Mouse (Mus musculus) myocyte (in vitro differentiated cells): ENCODE results near the gene Aqp7. TPM values are rescaled to one million over a fixed set of nuclear protein-coding genes. Genes with fewer than 3 reads are reported as not detected.

ENCODE experiments used
- H3K27me3 ChIP-seq: one replicate; pipeline ENCODE4 v1.6.1; 2011; ENCODE audit not compliant: control insufficient read depth, insufficient read depth, insufficient read length
- H3K36me3 ChIP-seq: one replicate; pipeline ENCODE4 v1.6.1; 2011; ENCODE audit not compliant: control insufficient read depth, insufficient read depth
- H3K4me2 ChIP-seq: one replicate; pipeline ENCODE4 v1.6.1; 2011; ENCODE audit warnings: low read depth, control low read depth
- H3K4me3 ChIP-seq: one replicate; pipeline ENCODE4 v1.5.1; 2011; ENCODE audit warnings: mild to moderate bottlenecking, control low read depth, moderate library complexity
- H3K79me2 ChIP-seq: one replicate; pipeline ENCODE4 v1.6.1; 2011; ENCODE audit not compliant: control insufficient read depth, insufficient read depth
- H3ac ChIP-seq: one replicate; pipeline ENCODE4 v1.6.1; 2011; ENCODE audit not compliant: control insufficient read depth, insufficient read length
- CEBPB ChIP-seq: IDR thresholded peaks from 2 replicates; pipeline ENCODE4 v1.6.1; 2011; ENCODE audit warnings: mild to moderate bottlenecking, moderate library complexity; ENCODE audit not compliant: poor library complexity, insufficient read depth, severe bottlenecking
- E2F4 ChIP-seq: IDR thresholded peaks from one replicate; pipeline ENCODE4 v1.6.1; 2011; ENCODE audit warnings: mild to moderate bottlenecking, control low read depth, moderate library complexity; ENCODE audit not compliant: insufficient read depth
- MAX ChIP-seq: IDR thresholded peaks from one replicate; pipeline ENCODE4 v1.6.1; 2011; ENCODE audit warnings: low read depth, mild to moderate bottlenecking, control low read depth
- MYOD1 ChIP-seq, 3 experiments: IDR thresholded peaks; one replicate each; pipeline ENCODE4 v1.6.1; 2011; ENCODE audit warnings: control low read depth in 2 of 3, low read depth in 2 of 3, mild to moderate bottlenecking in 2 of 3, moderate library complexity in 1 of 3; ENCODE audit not compliant: insufficient read length in 2 of 3, control insufficient read depth in 1 of 3
- MYOG ChIP-seq, 3 experiments: IDR thresholded peaks; one replicate each; pipeline ENCODE4 v1.6.1; 2011; ENCODE audit warnings: control low read depth in 2 of 3, low read depth in 2 of 3, mild to moderate bottlenecking in 2 of 3; ENCODE audit not compliant: insufficient read length in 2 of 3, control insufficient read depth in 1 of 3, insufficient read depth in 1 of 3
- POLR2A ChIP-seq: IDR thresholded peaks from one replicate; pipeline ENCODE4 v1.6.1; 2011; ENCODE audit warnings: low read depth, mild to moderate bottlenecking, control low read depth, moderate library complexity; ENCODE audit not compliant: insufficient read length
- POLR2AphosphoS2 ChIP-seq: IDR thresholded peaks from one replicate; pipeline ENCODE4 v1.6.1; 2011; ENCODE audit warnings: low read depth, control low read depth; ENCODE audit not compliant: insufficient read length
- REST ChIP-seq: IDR thresholded peaks from one replicate; pipeline ENCODE4 v1.6.1; 2011; ENCODE audit warnings: mild to moderate bottlenecking, control low read depth, moderate library complexity; ENCODE audit not compliant: insufficient read depth, insufficient read length
- SRF ChIP-seq: IDR thresholded peaks from one replicate; pipeline ENCODE4 v1.6.1; 2011; ENCODE audit warnings: low read depth; ENCODE audit not compliant: control insufficient read depth, insufficient read length
- TCF12 ChIP-seq: IDR thresholded peaks from one replicate; pipeline ENCODE4 v1.6.1; 2011; ENCODE audit warnings: mild to moderate bottlenecking, control low read depth; ENCODE audit not compliant: poor library complexity, insufficient read depth, severe bottlenecking
- TCF3 ChIP-seq: IDR thresholded peaks from one replicate; pipeline ENCODE4 v1.6.1; 2011; ENCODE audit warnings: low read depth, control low read depth; ENCODE audit not compliant: insufficient read length
- USF1 ChIP-seq: IDR thresholded peaks from one replicate; pipeline ENCODE4 v1.6.1; 2011; ENCODE audit warnings: low read depth, mild to moderate bottlenecking, control low read depth, moderate library complexity
- polyA plus RNA-seq: library from polyadenylated mRNA; unstranded; fragments of >200 nt; fragmentation: generic; extraction: Trizol; gene quantifications from one replicate; pipeline ENCODE4 v1.2.1, GENCODE M21; 2012; ENCODE audit warnings: missing spikeins

Aqp7 gene
- polyA plus RNA-seq = not detected

DNA sequence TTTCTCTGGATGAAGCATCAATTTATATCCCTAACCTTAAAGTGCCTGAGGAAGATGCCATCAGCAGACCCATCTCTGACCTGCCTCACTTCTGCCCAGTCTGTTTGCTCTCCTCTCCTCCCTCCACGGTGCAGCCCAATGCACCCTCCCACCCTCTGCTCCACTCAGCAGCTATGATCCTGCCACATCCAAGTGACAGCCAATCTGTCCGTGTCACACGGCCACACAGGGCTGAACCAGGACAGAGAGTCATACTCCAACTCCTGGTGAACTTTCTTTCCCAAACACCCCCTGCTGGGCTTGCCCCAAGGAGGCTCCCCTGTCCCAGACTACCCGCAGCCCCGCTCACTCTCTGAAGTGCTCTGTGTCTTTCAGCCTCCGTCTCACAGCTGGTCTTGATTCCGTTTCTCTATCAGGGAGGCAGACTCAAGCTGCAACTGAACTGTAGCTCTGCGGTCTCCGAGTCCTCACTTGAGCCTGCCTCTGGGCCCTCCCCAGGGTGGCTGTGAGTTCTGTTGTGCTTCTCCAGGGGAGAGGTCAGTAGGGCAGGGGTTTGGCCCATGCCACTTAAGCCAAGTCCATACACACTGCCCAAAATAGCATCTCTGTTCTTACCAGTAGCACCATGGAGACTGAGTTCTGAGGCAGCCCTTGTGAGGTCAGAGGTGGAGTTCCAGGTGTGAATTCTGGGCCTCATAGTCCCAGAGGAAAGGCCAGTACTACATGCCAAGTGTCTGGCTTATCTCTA, at the start of gene Aqp7:
TSS of gene Aqp7 (minus strand) at position 616 of the 748 bp plus-strand sequence.
- Histone ChIP-seq H3K4me2 (no peak within 1 kb of the TSS), H3K4me3 (no peak within 1 kb of the TSS), H3K27me3 (no peaks in the 10 kb centered on the region), H3K36me3 (no peaks in the 10 kb centered on the region), H3ac (no peak within 1 kb of the TSS), H3K79me2 (no peaks in the 10 kb centered on the region)
- TF ChIP-seq MYOG (IDR thresholded peaks at IDR 0.05; ENCODE audit: control insufficient read depth in 1 of 3, insufficient read depth in 1 of 3, insufficient read length in 2 of 3, low read depth in 2 of 3) (no peak), E2F4 (no peak), POLR2A (no peak), MYOD1 (IDR thresholded peaks at IDR 0.05; ENCODE audit: control insufficient read depth in 1 of 3, insufficient read length in 2 of 3, low read depth in 2 of 3) (no peak), MAX (no peak), SRF (no peak), REST (no peak), TCF3 (no peak), POLR2AphosphoS2 (no peak), TCF12 (no peak), USF1 (no peak), CEBPB (no peak)

DNA sequence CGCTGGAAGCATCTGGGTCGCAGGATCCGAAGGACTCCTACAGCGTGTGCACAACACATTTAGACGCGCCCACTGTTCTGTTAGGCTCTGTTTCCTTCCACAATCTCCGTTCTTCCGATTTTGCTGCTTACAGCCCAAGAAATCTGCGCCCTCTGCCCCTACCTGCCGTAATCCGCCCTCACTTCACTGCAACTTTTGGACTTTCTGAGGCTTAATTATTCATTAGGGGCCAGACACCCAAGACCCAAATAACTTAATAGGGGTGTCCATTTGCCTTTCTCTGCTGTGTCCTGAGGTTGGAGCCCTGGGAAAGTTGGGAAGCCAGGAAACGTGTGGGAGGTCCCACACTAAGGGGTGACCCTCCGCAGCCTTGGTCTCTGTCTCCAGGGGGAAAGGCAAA, 49.4 kb upstream of the Aqp7 start:
- H3K4me2 ChIP-seq = no peak overlapping the region
- TF ChIP-seq SRF (no peak), TCF12 (no peak), POLR2A (no peak), E2F4 (no peak), TCF3 (no peak), MAX (no peak), POLR2AphosphoS2 (no peak)
- no peak overlapping the region for H3K4me3 ChIP-seq
- no peaks in the 10 kb centered on the region for H3K36me3 ChIP-seq
- H3K79me2 ChIP-seq = no peaks in the 10 kb centered on the region
- no peak overlapping the region for H3ac ChIP-seq
- peaks cover 7% of the 10 kb centered on the region for H3K27me3 ChIP-seq

- H3K36me3 ChIP-seq = no peaks in the 10 kb centered on the region
- no peak overlapping the region for H3ac ChIP-seq
- H3K4me3 ChIP-seq = no peak overlapping the region
- H3K4me2 ChIP-seq = no peak overlapping the region
- TF ChIP-seq MYOG (IDR thresholded peaks at IDR 0.05; ENCODE audit: control insufficient read depth in 1 of 3, insufficient read depth in 1 of 3, insufficient read length in 2 of 3, low read depth in 2 of 3) = no peak
- no peaks in the 10 kb centered on the region for H3K79me2 ChIP-seq
- peaks cover 7% of the 10 kb centered on the region for H3K27me3 ChIP-seq
Observed at GRCm38 (mm10) chr4:41096794-41097193, 48.9 kb upstream of the Aqp7 start.

DNA sequence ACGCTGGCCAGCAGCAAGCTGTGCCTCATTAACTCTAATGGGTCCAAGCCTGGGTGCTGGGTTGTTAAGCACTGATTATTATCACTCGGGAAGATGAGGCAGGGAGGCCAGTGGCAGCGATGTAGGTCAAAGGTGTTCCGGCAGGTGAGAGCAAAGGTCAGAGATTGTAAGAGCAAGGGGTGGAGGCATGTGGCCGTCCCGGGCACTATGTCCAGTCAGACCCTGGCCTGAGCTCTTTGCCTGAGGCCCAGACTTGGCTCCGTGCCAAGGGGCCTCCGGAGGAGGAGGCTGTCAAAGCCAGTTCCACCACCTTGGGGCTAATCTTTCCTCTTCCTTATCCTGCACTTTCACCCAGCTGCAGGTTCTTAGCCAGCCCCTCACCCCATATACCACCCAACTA, 48.2 kb upstream of the Aqp7 start:
- Histone ChIP-seq H3ac (no peak overlapping the region), H3K27me3 (peaks cover 7% of the 10 kb centered on the region), H3K36me3 (no peaks in the 10 kb centered on the region), H3K4me3 (no peak overlapping the region), H3K4me2 (no peak overlapping the region), H3K79me2 (no peaks in the 10 kb centered on the region)
- TF ChIP-seq E2F4 (no peak), USF1 (no peak), MAX (no peak), POLR2AphosphoS2 (no peak), TCF12 (no peak), MYOG (IDR thresholded peaks at IDR 0.05; ENCODE audit: control insufficient read depth in 1 of 3, insufficient read depth in 1 of 3, insufficient read length in 2 of 3, low read depth in 2 of 3) (no peak), REST (no peak), TCF3 (no peak), POLR2A (no peak), SRF (no peak), CEBPB (no peak), MYOD1 (IDR thresholded peaks at IDR 0.05; ENCODE audit: control insufficient read depth in 1 of 3, insufficient read length in 2 of 3, low read depth in 2 of 3) (no peak)

DNA sequence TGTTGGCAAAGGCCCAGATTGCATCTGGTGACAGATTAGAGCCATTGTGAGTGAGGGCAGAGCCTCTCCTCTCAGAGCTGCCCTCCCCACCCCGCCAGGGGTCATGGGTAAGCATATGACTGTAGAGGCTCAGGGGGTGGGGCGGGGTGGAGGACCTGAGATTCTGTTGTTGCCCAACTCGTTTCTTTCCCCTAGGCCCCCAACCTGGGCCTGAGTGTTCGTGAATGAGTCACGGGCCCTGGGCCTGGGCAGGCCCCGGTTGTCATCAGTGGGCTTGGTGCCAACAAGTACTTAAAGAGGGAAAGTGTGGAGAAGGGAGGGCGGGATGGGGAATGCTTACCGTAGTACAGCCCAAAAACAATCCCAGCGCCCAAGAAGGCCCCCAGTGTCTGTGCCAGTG, 46.4 kb upstream of the Aqp7 start:
- no peak overlapping the region for H3ac ChIP-seq
- H3K79me2 ChIP-seq = no peaks in the 10 kb centered on the region
- H3K36me3 ChIP-seq = no peaks in the 10 kb centered on the region
- H3K4me3 ChIP-seq = no peak overlapping the region
- TF ChIP-seq TCF12 = no peak
- no peak for TF ChIP-seq POLR2A
- TF ChIP-seq MYOG (IDR thresholded peaks at IDR 0.05; ENCODE audit: control insufficient read depth in 1 of 3, insufficient read depth in 1 of 3, insufficient read length in 2 of 3, low read depth in 2 of 3) = no peak
- no peak for TF ChIP-seq E2F4
- TF ChIP-seq MAX = no peak
- TF ChIP-seq TCF3 = no peak
- no peak for TF ChIP-seq MYOD1 (IDR thresholded peaks at IDR 0.05; ENCODE audit: control insufficient read depth in 1 of 3, insufficient read length in 2 of 3, low read depth in 2 of 3)
- TF ChIP-seq SRF = no peak
- no peak for TF ChIP-seq POLR2AphosphoS2
- H3K4me2 ChIP-seq = no peak overlapping the region
- peaks cover 7% of the 10 kb centered on the region for H3K27me3 ChIP-seq
